Mouse (Mus musculus) embryonic facial prominence, embryonic 15.5 days (tissue): ENCODE data around the gene Med25. TPM values are rescaled to one million over a fixed set of nuclear protein-coding genes. Genes with fewer than 3 reads are reported as not detected.

ENCODE experiments used
- ATAC-seq: fragments of 200-750 bp; cut with Nextera tagmentation; 2 replicates; pipeline ENCODE4 v1.8.0; 2017; ENCODE audit warnings: low read depth, moderate TSS enrichment; ENCODE audit not compliant: insufficient number of reproducible peaks, low FRiP score, low TSS enrichment
- H3K27ac ChIP-seq: fragments of 300-500 bp; sonication (generic); replicated peaks from 2 replicates; pipeline ENCODE4 v1.5.1; 2015; ENCODE audit warnings: mild to moderate bottlenecking, inconsistent platforms
- H3K27me3 ChIP-seq: fragments of 300-500 bp; sonication (generic); 2 replicates; pipeline ENCODE4 v1.6.1; 2015; ENCODE audit warnings: inconsistent platforms
- H3K36me3 ChIP-seq: fragments of 300-500 bp; sonication (generic); 2 replicates; pipeline ENCODE4 v1.6.1; 2015; ENCODE audit warnings: mild to moderate bottlenecking, inconsistent platforms
- H3K4me1 ChIP-seq: fragments of 300-500 bp; sonication (generic); 2 replicates; pipeline ENCODE4 v1.6.1; 2015; ENCODE audit warnings: inconsistent platforms
- H3K4me2 ChIP-seq: fragments of 300-500 bp; sonication (generic); replicated peaks from 2 replicates; pipeline ENCODE4 v1.6.1; 2015; ENCODE audit warnings: mild to moderate bottlenecking, inconsistent platforms
- H3K4me3 ChIP-seq: fragments of 300-500 bp; sonication (generic); replicated peaks from 2 replicates; pipeline ENCODE4 v1.5.1; 2015; ENCODE audit warnings: mild to moderate bottlenecking, inconsistent platforms
- H3K9ac ChIP-seq: fragments of 300-500 bp; sonication (generic); 2 replicates; pipeline ENCODE4 v1.6.1; 2015; ENCODE audit warnings: inconsistent platforms
- H3K9me3 ChIP-seq: fragments of 300-500 bp; sonication (generic); replicated peaks from 2 replicates; pipeline ENCODE4 v1.6.1; 2016; ENCODE audit warnings: inconsistent platforms
- WGBS: fragments of 180-500 bp; shearing (Covaris S2); methylation state at CpG from one replicate; pipeline ENCODE4 v1.1.7; 2015; 5-methylcytosine and 5-hydroxymethylcytosine counted together
- polyA plus RNA-seq: library from polyadenylated mRNA; unstranded; fragments of >200 nt; fragmentation: Nextera tagmentation; extraction: Ambion mirVana; gene quantifications from 2 replicates; pipeline ENCODE4 v1.2.1, GENCODE M21; 2015

Med25 gene
- polyA plus RNA-seq, 1 experiment from 2014 or later, result 122 TPM

DNA sequence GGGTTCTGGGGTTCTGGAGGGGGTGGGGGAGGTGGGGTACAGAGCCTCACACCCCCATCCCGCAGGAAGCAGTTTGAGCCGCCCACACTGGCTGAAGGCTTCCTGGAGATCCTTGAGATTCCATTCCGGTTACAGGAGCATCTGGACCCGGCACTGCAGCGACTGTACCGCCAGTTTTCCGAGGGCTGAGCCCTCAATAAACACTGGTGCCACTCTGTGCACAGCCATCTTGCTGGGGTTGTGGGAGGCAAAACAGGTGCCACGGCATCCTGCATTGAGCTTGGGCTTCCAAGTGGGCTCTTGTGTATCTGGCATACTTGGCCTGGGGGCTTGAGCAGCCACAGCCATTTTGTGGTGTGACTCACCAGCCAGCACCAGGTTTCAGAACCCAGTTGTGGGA, 30.1 kb downstream of the Med25 start:
- Histone ChIP-seq H3K9ac (no peak overlapping the region), H3K4me3 (no peak overlapping the region), H3K27ac (no peak overlapping the region), H3K4me2 (no peak overlapping the region), H3K27me3 (no peaks in the 10 kb centered on the region), H3K4me1 (peaks cover 71% of the 10 kb centered on the region), H3K9me3 (no peaks in the 10 kb centered on the region), H3K36me3 (peaks cover 56% of the 10 kb centered on the region)
- 76% methylated on average over 8 of the region's 8 CpGs for WGBS
- no peak for ATAC-seq

DNA sequence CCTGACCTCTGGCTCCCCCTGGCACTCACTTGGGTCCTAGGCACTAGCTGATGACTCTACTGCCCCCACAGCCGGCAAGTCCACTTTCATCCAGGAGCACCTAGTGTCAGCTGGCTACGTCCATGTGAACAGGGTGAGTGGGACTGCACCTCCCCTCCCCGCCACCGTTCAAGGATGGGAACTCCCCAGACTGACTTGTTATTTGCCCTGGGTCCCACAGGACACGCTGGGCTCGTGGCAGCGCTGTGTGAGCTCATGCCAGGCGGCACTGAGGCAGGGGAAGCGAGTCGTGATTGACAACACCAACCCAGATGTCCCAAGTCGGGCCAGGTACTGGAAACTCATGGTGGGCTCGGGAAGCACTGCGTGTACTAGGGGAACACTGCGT, 31.1 kb downstream of the Med25 start:
- Histone ChIP-seq H3K27ac (peak overlapping the region; percentile 58; the same call in 1 of the 2 replicates), H3K4me2 (no peak overlapping the region), H3K36me3 (peaks cover 56% of the 10 kb centered on the region), H3K4me3 (no peak overlapping the region), H3K4me1 (peaks cover 68% of the 10 kb centered on the region), H3K9me3 (no peaks in the 10 kb centered on the region), H3K9ac (no peak overlapping the region), H3K27me3 (no peaks in the 10 kb centered on the region)
- ATAC-seq, result no peak
- WGBS, result 70% methylated on average over 14 of the region's 14 CpGs

DNA sequence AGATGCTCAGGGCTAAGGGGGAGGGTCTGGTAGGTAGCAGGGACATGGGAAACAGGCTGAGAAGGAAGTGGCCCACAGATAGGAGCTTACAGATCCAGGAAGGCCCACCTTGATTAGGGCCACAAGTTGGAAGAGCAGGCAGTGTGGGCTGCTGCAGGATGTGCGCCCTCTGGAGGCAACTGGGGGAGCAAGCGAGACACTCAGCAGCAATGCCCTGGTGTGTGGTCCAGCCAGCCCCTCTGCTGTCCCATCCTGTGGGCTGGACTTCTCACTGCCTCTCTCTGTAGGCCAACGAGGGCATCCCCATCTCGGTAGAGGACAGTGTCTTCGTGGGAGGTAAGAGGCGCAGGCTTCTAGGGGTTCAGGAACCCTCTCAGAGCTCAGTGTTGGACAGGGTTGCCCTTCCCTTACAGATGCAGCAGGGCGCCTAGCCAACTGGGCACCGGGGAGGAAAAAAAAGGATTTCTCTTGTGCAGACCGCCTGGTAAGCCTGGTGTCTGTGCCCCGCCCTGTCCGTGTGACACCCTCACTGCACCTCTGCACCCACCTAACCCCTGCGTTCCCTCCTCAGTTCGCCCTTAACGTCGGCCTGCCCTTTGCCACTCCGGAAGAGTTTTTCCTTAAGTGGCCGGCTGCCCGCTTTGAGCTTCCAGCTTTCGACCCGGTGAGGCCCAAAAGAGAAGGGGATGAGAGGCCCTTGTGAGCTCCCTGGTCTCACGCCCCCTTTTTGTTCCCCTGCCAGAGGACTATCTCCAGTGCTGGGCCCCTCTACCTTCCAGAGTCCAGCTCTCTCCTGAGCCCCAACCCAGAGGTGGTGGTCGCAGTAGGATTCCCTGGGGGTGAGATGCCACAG, 31.7 kb downstream of the Med25 start:
- H3K9me3 ChIP-seq, result no peaks in the 10 kb centered on the region
- H3K4me3 ChIP-seq, result no peak overlapping the region
- no peak overlapping the region for H3K4me2 ChIP-seq
- H3K27ac ChIP-seq, result peak overlapping the region; percentile 58
- no peak for ATAC-seq
- no peak overlapping the region for H3K9ac ChIP-seq
- H3K36me3 ChIP-seq, result peaks cover 52% of the 10 kb centered on the region
- H3K27me3 ChIP-seq, result no peaks in the 10 kb centered on the region
- H3K4me1 ChIP-seq, result peaks cover 68% of the 10 kb centered on the region
- 57% methylated on average over 22 of the region's 22 CpGs for WGBS

DNA sequence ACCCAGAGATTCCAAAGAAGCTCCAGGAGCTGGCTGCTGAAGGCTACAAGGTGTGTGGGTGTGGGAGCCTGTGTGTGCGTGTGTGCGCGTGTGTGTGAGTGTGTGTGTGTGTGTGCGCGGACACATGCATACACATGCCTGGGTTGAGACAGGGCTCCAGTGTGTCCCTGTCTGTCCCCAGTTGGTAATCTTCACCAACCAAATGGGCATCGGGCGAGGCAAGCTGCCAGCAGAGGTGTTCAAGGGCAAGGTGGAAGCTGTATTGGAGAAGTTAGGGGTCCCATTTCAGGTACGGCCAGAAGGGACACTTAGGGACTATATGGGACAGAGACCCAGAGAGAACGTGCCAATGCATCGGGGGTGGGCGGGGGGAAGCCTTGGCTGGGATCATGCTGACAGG, 32.6 kb downstream of the Med25 start:
- H3K9me3 ChIP-seq, result no peaks in the 10 kb centered on the region
- H3K4me3 ChIP-seq, result no peak overlapping the region
- ATAC-seq, result no peak
- no peak overlapping the region for H3K27ac ChIP-seq
- WGBS, result 89% methylated on average over 11 of the region's 11 CpGs
- no peak overlapping the region for H3K4me2 ChIP-seq
- H3K4me1 ChIP-seq, result peaks cover 68% of the 10 kb centered on the region
- no peak overlapping the region for H3K9ac ChIP-seq
- H3K36me3 ChIP-seq, result peaks cover 43% of the 10 kb centered on the region
- no peaks in the 10 kb centered on the region for H3K27me3 ChIP-seq

DNA sequence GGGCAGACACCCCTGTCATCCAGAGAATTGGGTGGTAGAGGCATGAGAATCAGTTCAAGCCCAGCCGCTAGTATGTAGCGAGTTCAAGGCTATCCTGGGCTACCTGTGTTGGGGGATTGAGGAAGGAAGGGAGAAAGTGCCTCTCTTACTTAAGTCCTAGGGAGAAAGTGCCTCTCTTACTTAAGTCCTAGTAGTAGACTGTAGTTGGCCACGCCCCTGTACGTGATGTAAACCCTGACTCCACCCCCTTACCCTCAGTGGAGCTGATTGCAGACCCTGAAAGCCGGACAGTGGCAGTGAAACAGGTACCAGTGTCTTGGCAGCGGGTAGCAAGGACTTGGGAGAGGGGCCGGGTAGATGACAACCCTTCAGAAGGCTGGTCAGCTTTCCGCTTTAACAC, 34.6 kb downstream of the Med25 start:
- no peaks in the 10 kb centered on the region for H3K27me3 ChIP-seq
- H3K4me3 ChIP-seq, result peak overlapping the region; percentile 72
- WGBS, result 26% methylated on average over 8 of the region's 8 CpGs
- H3K36me3 ChIP-seq, result peaks cover 26% of the 10 kb centered on the region
- H3K4me2 ChIP-seq, result peak overlapping the region; percentile 93
- ATAC-seq, result no peak
- peak overlapping the region; percentile 76 for H3K9ac ChIP-seq
- peak overlapping the region; percentile 92; the same call in 1 of the 2 replicates for H3K27ac ChIP-seq
- H3K4me1 ChIP-seq, result peaks cover 68% of the 10 kb centered on the region
- no peaks in the 10 kb centered on the region for H3K9me3 ChIP-seq

DNA sequence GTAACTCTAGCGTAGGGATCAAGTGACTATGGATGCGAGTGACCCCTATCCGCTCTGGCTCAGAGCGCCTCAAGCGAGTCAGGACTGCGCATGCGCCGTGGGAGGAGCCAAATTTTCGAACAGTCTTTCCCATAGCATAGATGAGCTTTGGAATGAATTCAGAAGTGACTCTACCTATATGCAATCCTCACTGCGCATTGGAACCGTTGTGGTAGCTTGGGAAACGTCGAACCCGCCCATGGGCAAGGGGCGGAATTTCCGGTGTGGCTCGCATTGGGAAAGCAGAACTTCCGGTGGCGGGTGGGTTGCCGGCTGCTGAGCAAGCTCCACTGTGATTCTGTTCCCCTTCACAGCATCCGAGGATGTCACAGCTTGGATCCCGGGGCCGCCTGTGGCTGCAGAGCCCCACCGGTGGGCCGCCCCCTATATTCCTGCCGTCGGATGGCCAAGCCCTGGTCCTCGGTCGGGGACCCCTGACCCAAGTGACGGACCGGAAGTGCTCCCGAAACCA, 35.4 kb downstream of the Med25 start, which contains the start of gene Pnkp:
Gene Pnkp, plus strand, starts transcription at position 98 of the 511 bp plus-strand sequence.
- peak; percentile 61 for ATAC-seq
- no peaks in the 10 kb centered on the region for H3K9me3 ChIP-seq
- H3K27me3 ChIP-seq, result no peaks in the 10 kb centered on the region
- under 1% methylated on average over 32 of the region's 32 CpGs for WGBS
- peak within 1 kb of the TSS; percentile 72 for H3K4me3 ChIP-seq
- H3K27ac ChIP-seq, result peak within 1 kb of the TSS; percentile 92
- peak within 1 kb of the TSS; percentile 93 for H3K4me2 ChIP-seq
- H3K9ac ChIP-seq, result peak within 1 kb of the TSS; percentile 76
- peaks cover 21% of the 10 kb centered on the region for H3K36me3 ChIP-seq
- H3K4me1 ChIP-seq, result peaks cover 76% of the 10 kb centered on the region

DNA sequence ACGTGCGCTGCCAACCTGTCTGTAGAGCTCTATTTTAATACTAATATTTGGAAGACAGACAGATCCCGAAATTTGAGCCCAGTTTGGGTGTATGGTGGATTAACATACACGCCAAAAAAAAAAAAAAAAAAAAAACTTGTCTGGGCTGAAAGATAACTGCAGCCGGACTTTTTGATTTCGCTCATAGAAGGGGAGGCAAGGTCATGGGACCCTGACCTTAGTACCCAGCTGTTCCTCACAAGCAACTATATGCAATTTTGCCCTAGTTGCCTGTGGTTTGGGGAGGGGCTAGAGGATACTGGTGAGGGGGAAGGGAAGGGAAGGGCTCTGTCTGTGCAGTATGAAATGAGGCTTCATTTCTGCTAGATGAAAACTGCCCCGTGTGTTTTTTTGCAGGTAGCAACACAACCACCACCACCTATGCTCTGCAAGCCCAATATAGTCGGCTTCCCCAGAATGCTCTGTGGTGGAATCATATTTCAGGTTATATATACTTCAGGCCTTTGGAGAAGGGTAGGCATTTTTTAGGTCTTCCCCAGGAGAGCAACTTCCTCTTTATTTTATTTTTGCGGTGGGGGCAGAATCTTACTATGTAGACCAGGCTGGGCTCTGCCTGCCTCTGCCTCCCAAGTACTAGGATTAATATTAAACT, 36.1 kb downstream of the Med25 start:
- H3K9me3 ChIP-seq, result no peaks in the 10 kb centered on the region
- ATAC-seq, result no peak
- no peak overlapping the region for H3K9ac ChIP-seq
- peaks cover 78% of the 10 kb centered on the region for H3K4me1 ChIP-seq
- H3K27me3 ChIP-seq, result no peaks in the 10 kb centered on the region
- peak overlapping the region; percentile 72 for H3K4me3 ChIP-seq
- peak overlapping the region; percentile 92 for H3K27ac ChIP-seq
- peak overlapping the region; percentile 93 for H3K4me2 ChIP-seq
- 60% methylated on average over 9 of the region's 9 CpGs for WGBS
- H3K36me3 ChIP-seq, result peaks cover 14% of the 10 kb centered on the region

DNA sequence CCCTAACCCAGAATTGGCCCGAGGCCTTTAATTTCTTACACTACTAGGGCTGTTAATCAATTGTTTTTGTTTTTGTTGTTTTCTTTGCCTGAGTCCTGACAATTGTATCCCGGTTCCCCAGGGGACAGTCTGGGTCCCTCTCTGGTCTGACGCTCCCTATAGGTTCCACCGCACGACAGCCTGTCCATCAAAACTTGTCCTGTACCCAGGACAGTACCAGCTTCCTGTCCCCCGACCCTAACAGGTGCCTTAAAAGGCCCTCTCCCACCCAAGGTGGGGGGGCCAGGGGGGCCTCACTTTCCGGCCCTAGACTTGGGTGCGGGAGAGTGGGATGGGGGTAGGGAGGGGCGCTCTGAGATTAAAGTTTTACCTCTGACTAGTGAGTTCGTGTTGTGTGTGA, 37.5 kb downstream of the Med25 start:
- Histone ChIP-seq H3K9ac (peak overlapping the region; percentile 50; the same call in 1 of the 2 replicates), H3K27ac (peak overlapping the region; percentile 95), H3K4me2 (peak overlapping the region; percentile 91), H3K36me3 (peaks cover 13% of the 10 kb centered on the region), H3K27me3 (no peaks in the 10 kb centered on the region), H3K9me3 (no peaks in the 10 kb centered on the region), H3K4me1 (peaks cover 78% of the 10 kb centered on the region), H3K4me3 (peak overlapping the region; percentile 49)
- WGBS, result 37% methylated on average over 10 of the region's 10 CpGs
- ATAC-seq, result no peak

DNA sequence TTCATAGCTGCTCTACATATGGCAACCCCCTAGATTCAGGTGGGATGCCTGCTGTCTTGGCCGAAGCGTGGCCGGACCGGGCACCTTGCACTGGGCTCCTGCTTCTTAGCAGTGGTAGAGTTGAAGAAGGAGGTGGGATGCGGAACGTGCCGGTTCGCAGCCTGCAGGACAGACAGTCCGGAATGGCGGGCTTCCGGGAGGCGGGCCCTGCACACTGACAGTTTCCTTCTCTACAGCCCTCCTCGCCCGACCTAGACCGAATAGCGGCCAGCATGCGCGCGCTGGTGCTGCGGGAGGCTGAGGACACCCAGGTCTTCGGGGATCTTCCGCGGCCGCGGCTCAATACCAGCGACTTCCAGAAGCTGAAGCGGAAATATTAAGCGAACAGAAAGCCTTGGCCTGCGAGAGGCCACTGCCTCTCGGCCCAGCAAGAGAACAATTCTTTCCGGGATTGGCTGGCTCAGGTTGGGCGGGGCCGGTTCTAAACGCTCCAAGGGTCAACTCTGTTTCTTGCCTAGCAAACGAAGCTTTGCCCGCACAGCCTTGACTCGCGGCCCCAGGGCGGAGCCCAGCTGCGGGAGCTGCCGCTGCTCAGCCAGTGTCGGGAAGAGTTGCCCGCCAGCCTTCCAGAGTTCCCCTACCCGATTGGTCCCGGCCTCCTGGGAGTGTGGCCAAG, 38.0 kb downstream of the Med25 start:
- Histone ChIP-seq H3K9ac (peak overlapping the region; percentile 50), H3K36me3 (peaks cover 8% of the 10 kb centered on the region), H3K9me3 (no peaks in the 10 kb centered on the region), H3K4me2 (peak overlapping the region; percentile 91), H3K27me3 (no peaks in the 10 kb centered on the region), H3K4me1 (peaks cover 75% of the 10 kb centered on the region), H3K27ac (peak overlapping the region; percentile 95), H3K4me3 (peak overlapping the region; percentile 49)
- peak; percentile 45 for ATAC-seq
- WGBS, result 3% methylated on average over 45 of the region's 45 CpGs

DNA sequence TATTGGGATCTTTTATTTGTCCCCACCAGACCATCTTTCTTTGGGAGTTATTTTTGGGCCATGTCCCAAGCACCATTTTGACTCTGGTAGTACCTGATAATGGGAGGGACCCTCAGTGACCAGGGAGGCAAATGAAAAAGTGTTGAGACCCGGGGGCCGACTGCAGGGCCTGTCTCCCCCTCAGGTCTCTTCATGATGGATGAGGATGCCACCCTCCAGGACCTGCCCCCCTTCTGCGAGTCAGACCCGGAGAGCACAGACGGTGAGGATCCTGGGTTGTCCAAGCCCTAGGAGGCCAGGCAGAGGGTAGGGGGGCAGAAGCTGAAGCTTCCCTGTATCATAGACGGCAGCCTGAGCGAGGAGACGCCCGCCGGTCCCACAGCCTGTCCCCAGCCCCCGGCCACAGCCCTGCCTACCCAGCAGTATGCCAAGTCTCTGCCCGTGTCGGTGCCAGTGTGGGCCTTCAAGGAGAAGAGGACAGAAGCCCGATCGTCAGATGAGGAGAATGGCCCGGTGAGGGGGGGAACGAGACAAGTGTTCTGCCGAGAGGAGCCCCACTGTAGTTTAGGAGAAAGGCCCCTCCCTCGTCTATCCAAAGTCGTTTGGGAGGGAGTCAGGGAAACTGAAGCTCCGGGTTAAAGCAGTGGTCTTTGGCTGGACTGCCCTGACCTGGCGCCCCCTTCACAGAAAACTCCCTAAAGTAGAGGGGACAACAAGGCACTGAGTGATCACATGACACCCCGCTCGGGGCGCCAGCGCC, 38.7 kb downstream of the Med25 start:
- ATAC-seq, result no peak
- Histone ChIP-seq H3K36me3 (peaks cover 6% of the 10 kb centered on the region; the same call in 1 of the 2 replicates), H3K4me3 (peak overlapping the region; percentile 49), H3K4me1 (peaks cover 75% of the 10 kb centered on the region), H3K4me2 (peak overlapping the region; percentile 91), H3K9ac (peak overlapping the region; percentile 50), H3K9me3 (no peaks in the 10 kb centered on the region), H3K27ac (peak overlapping the region; percentile 95), H3K27me3 (no peaks in the 10 kb centered on the region)
- 28% methylated on average over 26 of the region's 26 CpGs for WGBS
